Mouse (Mus musculus) stomach, embryonic 15.5 days (tissue): ENCODE data around the gene Minpp1. TPM values are rescaled to one million over a fixed set of nuclear protein-coding genes. Genes with fewer than 3 reads are reported as not detected.
"Not testable (repeated sequence)": the region's sequence is repeated elsewhere in the genome, so short reads cannot be mapped to it uniquely, and the experiment has no call there.

Source experiments
- ATAC-seq: fragments of 200-750 bp; cut with Nextera tagmentation; 2 replicates; pipeline ENCODE4 v1.8.0; 2017; ENCODE audit warnings: low read depth, moderate number of reproducible peaks, moderate TSS enrichment; ENCODE audit not compliant: insufficient read depth, low FRiP score
- H3K27ac ChIP-seq: fragments of 300-500 bp; sonication (generic); 2 replicates; pipeline ENCODE4 v1.5.1; 2015; ENCODE audit warnings: mild to moderate bottlenecking, inconsistent platforms
- H3K27me3 ChIP-seq: fragments of 300-500 bp; sonication (generic); replicated peaks from 2 replicates; pipeline ENCODE4 v1.6.1; 2015; ENCODE audit warnings: inconsistent platforms
- H3K36me3 ChIP-seq: fragments of 300-500 bp; sonication (generic); 2 replicates; pipeline ENCODE4 v1.6.1; 2015; ENCODE audit warnings: inconsistent platforms
- H3K4me1 ChIP-seq: fragments of 300-500 bp; sonication (generic); 2 replicates; pipeline ENCODE4 v1.6.1; 2015; ENCODE audit warnings: inconsistent platforms
- H3K4me2 ChIP-seq: fragments of 300-500 bp; sonication (generic); 2 replicates; pipeline ENCODE4 v1.6.1; 2015; ENCODE audit warnings: mild to moderate bottlenecking, inconsistent platforms
- H3K4me3 ChIP-seq: fragments of 300-500 bp; sonication (generic); replicated peaks from 2 replicates; pipeline ENCODE4 v1.5.1; 2015; ENCODE audit warnings: inconsistent platforms
- H3K9ac ChIP-seq: fragments of 300-500 bp; sonication (generic); 2 replicates; pipeline ENCODE4 v1.6.1; 2015; ENCODE audit warnings: inconsistent platforms
- H3K9me3 ChIP-seq: fragments of 300-500 bp; sonication (generic); 2 replicates; pipeline ENCODE4 v1.6.1; 2016; ENCODE audit warnings: inconsistent platforms
- WGBS: fragments of 180-500 bp; shearing (Covaris S2); methylation state at CpG from one replicate; pipeline ENCODE4 v1.1.7; 2015; 5-methylcytosine and 5-hydroxymethylcytosine counted together
- polyA plus RNA-seq: library from polyadenylated mRNA; unstranded; fragments of >200 nt; fragmentation: Nextera tagmentation; extraction: Ambion mirVana; gene quantifications from 2 replicates; pipeline ENCODE4 v1.2.1, GENCODE M21; 2015

The Minpp1 gene
- polyA plus RNA-seq = 58.8 and 61.5 TPM in 2 replicates

- Histone ChIP-seq H3K27me3 (no peaks in the 10 kb centered on the region), H3K9ac (peak within 1 kb of the TSS; percentile 54), H3K4me2 (peak within 1 kb of the TSS; percentile 82), H3K4me1 (peaks cover 8% of the 10 kb centered on the region), H3K27ac (peak within 1 kb of the TSS; percentile 89), H3K9me3 (no peaks in the 10 kb centered on the region), H3K4me3 (peak within 1 kb of the TSS; percentile 67), H3K36me3 (no peaks in the 10 kb centered on the region)
- peak; percentile 79 for ATAC-seq
- under 1% methylated on average over 63 of the region's 64 CpGs for WGBS
These were observed at the start of gene Minpp1 for GRCm38 (mm10) chr19:32485681-32486105. TSS of gene Minpp1 (plus strand) at chr19:32485769.

- H3K4me2 ChIP-seq = no peak overlapping the region
- no peak overlapping the region for H3K27ac ChIP-seq
- no peak for ATAC-seq
- H3K4me1 ChIP-seq = no peaks in the 10 kb centered on the region
- no peaks in the 10 kb centered on the region for H3K36me3 ChIP-seq
- WGBS = 81% methylated on average over 2 of the region's 2 CpGs
- no peaks in the 10 kb centered on the region for H3K27me3 ChIP-seq
- H3K4me3 ChIP-seq = no peak overlapping the region
- H3K9me3 ChIP-seq = no peaks in the 10 kb centered on the region
- H3K9ac ChIP-seq = no peak overlapping the region
These were observed 46.2 kb upstream of the Minpp1 start for GRCm38 (mm10) chr19:32439356-32439755.

- no peak overlapping the region for H3K4me3 ChIP-seq
- no peaks in the 10 kb centered on the region for H3K36me3 ChIP-seq
- no peaks in the 10 kb centered on the region for H3K27me3 ChIP-seq
- 95% methylated on average over 11 of the region's 11 CpGs for WGBS
- no peak for ATAC-seq
- no peak overlapping the region for H3K27ac ChIP-seq
- H3K4me1 ChIP-seq = no peaks in the 10 kb centered on the region
- H3K9ac ChIP-seq = no peak overlapping the region
- no peak overlapping the region for H3K4me2 ChIP-seq
- no peaks in the 10 kb centered on the region for H3K9me3 ChIP-seq
These were observed 44.0 kb upstream of the Minpp1 start for GRCm38 (mm10) chr19:32441568-32441967.

- Histone ChIP-seq H3K4me1 (no peaks in the 10 kb centered on the region), H3K27me3 (no peaks in the 10 kb centered on the region), H3K36me3 (no peaks in the 10 kb centered on the region), H3K27ac (no peak overlapping the region), H3K9me3 (no peaks in the 10 kb centered on the region), H3K4me2 (no peak overlapping the region), H3K4me3 (no peak overlapping the region), H3K9ac (no peak overlapping the region)
- ATAC-seq = no peak
- 92% methylated on average over 10 of the region's 10 CpGs for WGBS
These were observed 36.6 kb upstream of the Minpp1 start for GRCm38 (mm10) chr19:32448931-32449330.

GRCm38 (mm10) chr19:32452231-32452630, 33.3 kb upstream of the Minpp1 start:
- ATAC-seq = no peak
- 72% methylated on average over 4 of the region's 4 CpGs for WGBS
- Histone ChIP-seq H3K4me2 (no peak overlapping the region), H3K36me3 (no peaks in the 10 kb centered on the region), H3K4me3 (no peak overlapping the region), H3K27me3 (no peaks in the 10 kb centered on the region), H3K9me3 (no peaks in the 10 kb centered on the region), H3K27ac (no peak overlapping the region), H3K4me1 (no peaks in the 10 kb centered on the region), H3K9ac (no peak overlapping the region)

- no peak for ATAC-seq
- WGBS = 85% methylated on average over 2 of the region's 2 CpGs
These were observed 28.8 kb upstream of the Minpp1 start for GRCm38 (mm10) chr19:32456744-32457143.

GRCm38 (mm10) chr19:32457631-32458030, 27.9 kb upstream of the Minpp1 start:
- not testable (repeated sequence) for ATAC-seq, H3K4me1 ChIP-seq, H3K4me2 ChIP-seq, H3K9me3 ChIP-seq, H3K4me3 ChIP-seq, H3K27ac ChIP-seq, H3K27me3 ChIP-seq, H3K36me3 ChIP-seq, H3K9ac ChIP-seq
- 89% methylated on average over 8 of the region's 8 CpGs for WGBS

More at GRCm38 (mm10) chr19:32456744-32457143, 28.8 kb upstream of the Minpp1 start:
- no peaks in the 10 kb centered on the region for H3K27me3 ChIP-seq
- no peak overlapping the region for H3K4me3 ChIP-seq
- no peaks in the 10 kb centered on the region for H3K36me3 ChIP-seq
- no peaks in the 10 kb centered on the region for H3K9me3 ChIP-seq
- H3K4me1 ChIP-seq = no peaks in the 10 kb centered on the region
- no peak overlapping the region for H3K27ac ChIP-seq
- no peak overlapping the region for H3K9ac ChIP-seq
- no peak overlapping the region for H3K4me2 ChIP-seq

GRCm38 (mm10) chr19:32463037-32463436, 22.5 kb upstream of the Minpp1 start:
- no peak overlapping the region for H3K4me2 ChIP-seq
- ATAC-seq = no peak
- no peaks in the 10 kb centered on the region for H3K4me1 ChIP-seq
- H3K36me3 ChIP-seq = no peaks in the 10 kb centered on the region
- no peaks in the 10 kb centered on the region for H3K9me3 ChIP-seq
- WGBS = 86% methylated on average over 6 of the region's 6 CpGs
- H3K4me3 ChIP-seq = no peak overlapping the region
- H3K9ac ChIP-seq = no peak overlapping the region
- no peaks in the 10 kb centered on the region for H3K27me3 ChIP-seq
- H3K27ac ChIP-seq = no peak overlapping the region

GRCm38 (mm10) chr19:32465228-32465627, 20.3 kb upstream of the Minpp1 start:
- no peak overlapping the region for H3K27ac ChIP-seq
- H3K4me1 ChIP-seq = no peaks in the 10 kb centered on the region
- H3K36me3 ChIP-seq = no peaks in the 10 kb centered on the region
- no peak for ATAC-seq
- no peak overlapping the region for H3K4me2 ChIP-seq
- no peaks in the 10 kb centered on the region for H3K9me3 ChIP-seq
- no peaks in the 10 kb centered on the region for H3K27me3 ChIP-seq
- no peak overlapping the region for H3K4me3 ChIP-seq
- no peak overlapping the region for H3K9ac ChIP-seq
- WGBS = 67% methylated on average over 4 of the region's 4 CpGs

GRCm38 (mm10) chr19:32466478-32466877, 19.1 kb upstream of the Minpp1 start, which contains the start of gene Rpl9-ps6:
TSS of gene Rpl9-ps6 (minus strand) at chr19:32466578.
- H3K4me2 ChIP-seq = no peak within 1 kb of the TSS
- 79% methylated on average over 6 of the region's 6 CpGs for WGBS
- no peak for ATAC-seq
- no peaks in the 10 kb centered on the region for H3K36me3 ChIP-seq
- no peaks in the 10 kb centered on the region for H3K4me1 ChIP-seq
- H3K9ac ChIP-seq = no peak within 1 kb of the TSS
- H3K27ac ChIP-seq = no peak within 1 kb of the TSS
- no peaks in the 10 kb centered on the region for H3K27me3 ChIP-seq
- H3K4me3 ChIP-seq = no peak within 1 kb of the TSS
- no peaks in the 10 kb centered on the region for H3K9me3 ChIP-seq

GRCm38 (mm10) chr19:32467325-32467724, 18.2 kb upstream of the Minpp1 start:
- H3K9me3 ChIP-seq = no peaks in the 10 kb centered on the region
- H3K36me3 ChIP-seq = no peaks in the 10 kb centered on the region
- H3K27ac ChIP-seq = no peak overlapping the region
- H3K4me3 ChIP-seq = no peak overlapping the region
- H3K9ac ChIP-seq = no peak overlapping the region
- H3K4me2 ChIP-seq = no peak overlapping the region
- no peaks in the 10 kb centered on the region for H3K4me1 ChIP-seq
- ATAC-seq = no peak
- H3K27me3 ChIP-seq = no peaks in the 10 kb centered on the region
- 90% methylated on average over 5 of the region's 5 CpGs for whole genome bisulfite sequencing

GRCm38 (mm10) chr19:32470059-32470497, 15.5 kb upstream of the Minpp1 start:
- no peak overlapping the region for H3K4me2 ChIP-seq
- H3K9ac ChIP-seq = no peak overlapping the region
- H3K9me3 ChIP-seq = no peaks in the 10 kb centered on the region
- H3K4me1 ChIP-seq = no peaks in the 10 kb centered on the region
- H3K27me3 ChIP-seq = no peaks in the 10 kb centered on the region
- H3K4me3 ChIP-seq = no peak overlapping the region
- no peak overlapping the region for H3K27ac ChIP-seq
- 25% methylated on average over 6 of the region's 6 CpGs for WGBS
- ATAC-seq = no peak
- H3K36me3 ChIP-seq = no peaks in the 10 kb centered on the region
